Mouse (Mus musculus) layer of hippocampus, adult 9-10 months (tissue): ENCODE measurements at regions not wholly inside any gene's neighbourhood (a gene's known extent, or its start where the extent isn't known, plus 50 kb on each side); places are given as distances from the start of the nearest gene placed in this dataset.

Experiments
- DNase-seq: peaks from one replicate; pipeline ENCODE4 v3.0.0; 2022; ENCODE audit warnings: low spot score

DNA sequence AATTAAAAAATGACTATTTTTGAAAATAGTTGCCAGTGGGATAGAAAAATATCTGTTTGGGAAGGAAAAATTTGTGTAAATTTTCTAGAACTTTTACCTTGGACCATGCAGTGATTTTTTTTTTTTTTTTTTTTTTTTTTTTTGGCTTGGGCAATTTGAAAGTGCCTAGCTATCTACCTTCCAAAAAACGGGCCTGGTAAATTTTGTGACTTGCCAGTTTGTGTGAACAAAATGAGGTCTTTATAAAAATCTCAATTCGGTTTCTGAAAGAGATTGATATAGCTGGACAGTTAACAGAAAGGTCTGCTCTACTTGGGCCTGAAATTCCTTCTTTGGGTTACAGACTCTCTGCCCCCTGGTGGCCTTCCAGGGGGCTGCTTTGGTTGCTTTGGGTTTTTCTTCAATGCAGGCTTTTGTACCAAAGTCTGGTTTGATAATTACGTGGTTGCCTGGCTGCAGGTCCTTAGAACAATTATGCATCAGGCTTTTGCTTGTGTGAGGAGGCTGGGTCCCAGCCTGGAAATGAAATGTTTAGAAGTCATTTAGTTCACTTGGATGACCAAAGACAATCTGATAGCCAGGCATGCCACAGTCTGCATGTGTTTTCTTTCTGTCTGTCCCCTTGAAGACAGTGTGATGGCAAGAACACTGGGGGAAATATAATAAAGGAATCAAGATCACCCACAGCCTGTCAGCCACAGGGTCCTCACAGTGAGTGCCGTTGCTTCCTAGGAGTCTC is 75.6 kb upstream of the Jazf1 start:
- DNase-seq = peak; percentile 17

DNA sequence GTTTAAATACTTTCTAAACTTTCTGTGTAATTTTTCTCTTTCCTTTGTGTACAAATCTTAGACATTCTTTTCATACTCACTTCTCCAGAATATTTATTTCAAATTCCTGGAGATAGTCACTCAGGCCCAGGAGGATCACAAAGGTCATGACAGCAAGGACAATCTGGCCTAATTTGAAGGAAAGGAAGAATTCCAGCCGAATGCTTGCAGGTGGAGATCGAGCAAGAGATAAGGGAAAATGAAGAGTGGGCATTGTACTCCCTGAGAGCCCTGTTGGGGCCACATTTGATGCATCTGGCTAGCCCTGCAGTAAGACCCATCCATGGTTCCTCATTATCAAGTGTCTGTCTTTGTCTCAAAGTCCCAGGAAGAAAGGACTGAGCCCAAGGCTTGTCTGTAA is 66.0 kb upstream of the Jazf1 start:
- DNase-seq = no peak

DNA sequence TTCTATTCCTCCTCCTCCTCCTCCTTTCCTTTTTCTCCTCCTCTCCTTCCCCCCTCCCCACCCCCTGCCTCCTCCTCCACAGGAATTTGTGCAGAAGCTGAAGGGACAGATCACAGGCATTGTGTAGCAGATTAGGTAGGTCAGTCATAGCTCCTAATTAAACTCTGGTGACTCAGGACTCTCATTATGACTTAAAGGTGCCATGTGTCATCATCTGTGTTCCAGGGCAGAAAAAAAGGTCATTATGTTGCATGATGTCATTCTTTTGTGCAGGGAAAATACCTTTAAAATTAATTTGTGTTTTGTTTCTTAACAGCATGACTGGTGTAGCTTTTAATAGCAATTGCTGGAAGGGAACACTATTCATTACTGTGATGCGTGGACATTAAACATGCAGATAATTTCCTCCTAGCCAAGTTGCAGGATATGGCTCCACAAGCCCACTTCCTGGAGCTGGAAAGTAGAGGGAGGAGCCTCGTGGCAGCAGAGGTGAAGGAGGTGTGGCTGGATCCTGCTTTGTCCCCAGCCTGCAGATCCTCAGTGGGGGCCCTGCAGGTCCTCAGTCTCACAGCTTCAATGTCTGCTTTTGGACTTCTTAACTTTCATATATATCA is 62.4 kb upstream of the Jazf1 start:
- no peak for DNase-seq

DNA sequence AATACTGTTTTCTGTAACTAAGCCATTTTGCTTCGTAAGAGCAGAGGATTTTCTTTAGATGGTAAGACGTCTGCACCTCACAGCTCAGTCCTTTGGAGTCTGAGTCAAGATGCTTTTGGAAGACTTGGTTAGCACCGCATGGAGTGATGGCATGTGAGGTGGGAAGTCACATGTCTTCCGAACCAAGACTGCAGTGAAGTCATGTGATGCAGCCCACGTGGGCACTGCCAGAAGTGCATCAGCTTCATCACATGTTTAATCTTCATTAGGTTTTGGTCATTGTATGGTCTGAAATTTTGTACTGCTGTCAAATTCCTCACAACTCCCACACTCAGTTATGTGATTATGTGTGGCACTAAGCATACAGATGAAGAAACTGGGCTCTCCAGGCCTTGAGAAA is 58.3 kb upstream of the Jazf1 start:
- no peak for DNase-seq

DNA sequence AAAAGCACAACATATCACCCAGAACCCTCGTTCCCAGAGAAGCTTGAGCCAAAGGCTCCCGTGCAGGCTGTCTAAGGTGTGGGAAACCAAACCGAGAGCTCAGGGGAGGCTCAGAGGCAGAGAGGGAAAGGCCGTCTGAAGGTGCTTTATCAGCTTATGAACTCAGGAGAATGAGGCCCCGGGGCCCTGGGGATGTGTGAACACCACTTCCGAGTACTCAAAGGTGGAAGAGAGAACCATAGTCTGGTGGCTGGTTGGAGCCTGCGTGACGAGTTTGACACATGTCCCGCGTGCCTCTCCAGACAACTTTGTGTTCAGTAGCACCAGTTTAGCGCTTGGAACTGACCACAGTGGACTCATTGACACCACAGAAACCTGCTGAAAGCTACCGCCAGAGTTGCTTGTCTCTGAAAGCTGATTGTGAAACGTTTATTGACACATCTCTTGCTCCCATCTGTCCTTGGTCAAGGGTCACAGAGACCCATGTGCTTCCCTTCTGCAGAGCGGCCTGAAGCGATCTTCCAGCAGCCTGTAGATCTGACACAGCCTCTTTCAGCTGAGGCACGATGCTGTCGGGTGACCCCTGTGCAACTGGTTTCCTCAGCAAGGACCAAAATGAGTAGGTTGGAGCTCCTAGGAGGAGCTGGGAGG is 56.5 kb upstream of the Jazf1 start:
- no peak for DNase-seq

DNA sequence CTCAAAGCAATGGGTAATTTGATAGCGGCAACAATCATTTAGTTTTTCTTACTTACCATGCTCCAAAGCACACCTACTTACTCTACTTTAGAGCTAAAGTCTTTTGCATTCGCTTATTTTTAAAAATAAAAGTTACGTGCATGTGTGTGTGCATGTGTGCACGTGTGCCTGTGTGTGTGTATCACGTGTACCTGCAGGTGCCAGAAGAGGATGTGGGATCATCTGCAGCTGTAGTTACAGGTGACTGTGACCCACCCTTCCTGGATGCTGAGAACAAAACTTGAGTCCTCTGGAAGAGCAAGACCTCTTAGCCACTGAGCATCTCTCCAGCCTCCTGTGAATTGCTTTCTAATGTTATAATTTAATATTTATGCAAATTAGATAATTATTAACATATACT is 52.0 kb upstream of the Jazf1 start:
- DNase-seq = no peak
